Mouse (Mus musculus) thymus, postnatal 0 days (tissue): ENCODE measurements around the gene Fbxo39. TPM values are rescaled to one million over a fixed set of nuclear protein-coding genes. Genes with fewer than 3 reads are reported as not detected.

ENCODE experiments used
- DNase-seq: peaks from one replicate; pipeline ENCODE4 v3.0.0-alpha.2; 2015; ENCODE audit warnings: low spot score
- polyA plus RNA-seq: library from polyadenylated mRNA; unstranded; fragments of >200 nt; fragmentation: Nextera tagmentation; extraction: Ambion mirVana; gene quantifications from 2 replicates; pipeline ENCODE4 v1.2.1, GENCODE M21; 2015

Fbxo39 gene
- polyA plus RNA-seq = 0.16 TPM in 1 of 2 replicates, not detected in the other

DNA sequence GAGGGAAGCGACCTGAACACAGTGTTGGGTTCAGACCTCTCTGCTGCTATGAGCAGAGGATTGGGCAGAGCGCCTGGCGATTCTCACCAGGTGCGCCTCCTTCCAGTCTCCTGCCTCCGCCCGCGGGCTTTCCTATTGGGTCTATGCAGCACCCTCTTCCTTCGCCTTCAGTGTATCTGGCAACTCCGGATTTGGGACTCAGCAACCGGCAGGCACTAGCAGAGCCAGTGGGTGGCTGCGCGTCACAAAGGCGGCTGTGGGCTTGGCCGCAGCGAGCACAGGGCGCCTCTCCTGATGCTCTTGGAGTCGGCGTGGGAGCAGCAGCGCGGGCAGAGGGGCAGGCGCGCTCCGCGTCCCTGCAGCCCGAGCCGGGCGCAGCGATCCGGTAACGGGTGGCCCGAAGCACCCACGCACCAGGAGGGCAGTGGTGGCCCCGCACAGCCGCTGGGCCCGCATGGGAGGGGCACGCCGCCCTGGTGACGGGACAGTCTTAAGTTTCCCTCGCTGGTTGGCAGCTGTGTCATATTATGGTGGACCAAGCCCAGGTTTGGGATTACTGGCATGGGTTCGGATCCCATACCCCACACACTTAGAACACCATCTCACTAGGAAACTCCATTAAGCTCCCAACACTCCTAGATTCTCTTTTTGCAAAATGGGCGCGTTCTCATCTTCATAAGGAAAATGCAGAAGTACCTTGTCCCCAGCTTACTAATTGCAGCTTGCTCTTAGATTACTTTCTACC is at the start of gene Fbxo39:
Gene Fbxo39 (plus strand): TSS at position 294 of the 745 bp plus-strand sequence.
- DNase-seq = no peak

DNA sequence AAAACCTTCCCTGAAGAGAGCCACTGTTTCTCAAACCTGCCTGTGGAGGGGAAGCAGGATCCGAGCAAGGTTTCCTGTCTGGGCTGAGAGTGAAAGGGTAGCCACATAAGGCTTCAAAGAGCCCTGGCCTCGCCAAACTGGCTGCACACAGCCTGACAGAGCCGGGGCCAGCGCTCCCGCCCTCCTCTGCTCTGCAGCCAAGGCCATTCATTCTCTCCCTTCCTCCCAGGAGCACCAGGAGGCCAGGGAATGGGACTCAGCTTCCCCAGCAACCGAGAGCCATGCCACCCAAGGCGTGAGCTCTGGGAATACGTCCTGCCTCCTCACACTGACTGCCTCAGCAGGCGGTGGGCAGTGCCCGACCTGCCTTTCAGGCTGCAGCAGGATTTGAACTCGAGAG is 48.8 kb upstream of the Fbxo39 start:
- no peak for DNase-seq

DNA sequence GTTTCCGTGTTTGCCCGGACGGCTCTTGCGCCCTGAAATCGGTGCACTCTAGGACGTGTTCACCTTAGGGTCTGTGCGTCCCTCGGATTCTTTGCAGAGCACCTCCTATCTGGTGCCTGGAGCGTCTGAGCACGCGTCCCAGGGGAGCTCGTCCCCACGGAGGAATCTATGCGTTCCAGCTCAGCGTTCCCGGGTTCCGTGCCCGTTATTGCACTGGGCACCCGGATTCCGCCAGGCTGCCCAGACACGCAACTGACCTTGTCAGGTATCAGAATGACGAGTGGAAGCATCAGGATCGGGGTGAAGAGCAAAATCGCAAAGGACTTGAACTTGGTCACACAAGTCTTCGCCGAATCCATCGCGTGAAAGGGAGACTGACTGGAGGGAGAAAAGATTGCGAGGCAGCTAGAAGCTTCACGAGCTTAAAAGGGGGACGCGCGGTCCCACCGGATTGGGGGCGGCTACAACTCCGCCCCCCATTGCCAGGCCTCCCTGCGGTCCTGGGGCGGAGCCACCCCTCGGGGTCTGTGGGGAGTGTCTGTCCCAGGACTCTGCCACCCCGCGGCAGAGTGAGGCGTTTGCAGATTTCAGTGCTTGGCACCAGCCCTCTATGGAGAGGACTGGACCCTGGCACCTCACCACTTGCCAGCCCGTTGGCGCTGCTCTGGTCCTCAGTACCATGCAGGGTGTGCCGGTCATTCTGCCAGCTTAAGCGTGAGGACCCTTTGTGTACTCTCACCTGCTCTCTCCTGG is 47.9 kb upstream of the Fbxo39 start:
- DNase-seq = peak; percentile 68

DNA sequence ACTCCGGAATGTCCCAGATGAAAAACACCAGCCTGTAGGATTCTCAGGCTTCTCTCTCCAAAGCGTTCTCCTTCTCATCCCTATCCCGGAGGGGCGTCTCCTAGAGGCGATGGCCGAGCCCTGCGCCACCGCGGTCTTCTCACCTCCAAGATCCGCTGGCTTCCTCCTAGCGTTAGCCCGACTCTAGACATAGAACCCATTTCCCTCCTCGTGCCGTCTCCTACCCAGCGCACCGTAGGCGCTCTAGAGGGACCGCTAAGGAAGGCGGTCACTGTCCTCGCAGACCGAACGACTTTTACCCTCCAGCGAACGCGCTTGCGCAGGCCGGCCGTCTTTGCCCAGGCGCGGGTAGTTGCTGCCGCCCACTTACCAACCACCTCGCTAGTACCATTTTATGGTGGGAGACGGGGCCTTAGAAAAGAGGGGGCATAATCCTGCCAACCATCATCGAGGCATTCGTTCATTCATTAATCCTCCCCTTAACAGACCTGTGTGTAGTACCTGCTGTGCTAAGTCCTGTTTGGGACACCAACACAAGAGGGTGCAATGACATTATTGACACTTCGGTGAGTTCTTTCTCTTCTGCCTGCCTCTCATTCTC is 47.2 kb upstream of the Fbxo39 start, which contains the start of gene Slc13a5:
Gene Slc13a5 (minus strand): TSS at position 263 of the 601 bp plus-strand sequence.
- DNase-seq = no peak

DNA sequence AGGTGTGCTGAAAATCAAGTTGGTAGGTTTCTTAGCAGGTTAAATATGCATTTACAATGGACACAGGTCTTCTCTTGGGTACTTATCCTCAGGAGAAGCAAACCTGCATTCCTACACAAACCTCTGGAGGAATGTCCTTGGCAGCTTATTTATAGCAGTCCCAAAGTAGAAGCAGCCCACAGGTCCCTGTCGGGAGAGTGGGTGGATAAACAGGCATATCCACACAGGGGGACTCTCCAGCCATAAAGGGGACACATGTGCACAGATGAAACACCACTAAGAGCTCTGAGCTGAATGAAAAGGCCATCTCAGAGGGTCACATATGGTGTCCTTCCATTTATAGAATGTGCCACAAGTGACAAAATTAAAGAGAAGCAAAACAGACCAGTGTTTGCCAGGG is 42.5 kb upstream of the Fbxo39 start:
- DNase-seq = no peak

DNA sequence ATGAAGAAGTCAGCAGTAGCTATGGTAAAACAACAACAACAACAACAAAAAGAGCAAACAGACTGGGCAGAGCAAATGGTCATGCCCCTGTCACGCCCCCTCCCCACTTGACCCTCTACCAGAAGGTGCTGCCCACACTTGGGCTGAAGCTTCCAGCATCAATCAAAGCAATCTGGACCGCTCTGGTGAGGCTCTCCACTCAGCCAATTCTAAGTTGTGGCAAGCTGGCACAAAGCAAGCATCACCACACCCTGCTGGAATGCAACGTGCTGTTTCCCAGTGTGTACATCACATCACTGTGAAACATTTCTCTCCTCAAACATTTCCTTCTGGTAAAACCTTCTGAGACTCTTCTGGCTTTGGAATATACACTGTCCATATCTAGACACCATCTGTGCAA is 40.9 kb upstream of the Fbxo39 start:
- DNase-seq = no peak

DNA sequence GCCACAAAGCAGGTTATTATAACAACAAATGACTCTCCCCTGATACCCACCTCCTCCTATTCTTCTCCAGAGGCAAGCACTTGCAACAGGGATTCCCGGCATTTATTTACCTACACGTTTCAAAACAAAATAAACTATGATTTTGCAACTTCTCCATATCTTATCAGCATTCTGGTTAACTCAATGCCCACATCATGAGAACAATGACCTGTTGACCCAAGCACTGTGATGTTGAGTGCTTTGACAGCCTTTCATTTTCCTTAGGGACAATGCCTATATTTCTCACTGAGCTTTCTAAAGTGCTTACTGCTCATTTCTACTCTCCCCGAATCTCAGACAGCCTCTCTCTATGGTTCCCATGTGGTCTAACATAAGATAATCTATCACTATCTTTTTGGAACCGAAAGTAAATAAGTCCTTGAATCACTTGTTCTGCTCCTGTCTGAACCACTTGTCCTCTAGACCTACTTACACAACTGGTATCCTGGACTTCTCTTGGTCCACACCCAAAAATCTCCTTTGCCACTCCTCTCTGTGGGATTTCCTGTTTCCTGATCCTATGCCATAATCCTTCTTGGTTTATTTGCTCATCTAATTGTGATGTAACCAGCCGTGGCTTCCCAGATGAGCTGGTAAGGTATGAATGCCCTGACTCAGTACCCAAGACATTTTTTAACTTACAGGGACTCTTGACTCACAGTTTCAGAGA is 32.9 kb upstream of the Fbxo39 start:
- no peak for DNase-seq

DNA sequence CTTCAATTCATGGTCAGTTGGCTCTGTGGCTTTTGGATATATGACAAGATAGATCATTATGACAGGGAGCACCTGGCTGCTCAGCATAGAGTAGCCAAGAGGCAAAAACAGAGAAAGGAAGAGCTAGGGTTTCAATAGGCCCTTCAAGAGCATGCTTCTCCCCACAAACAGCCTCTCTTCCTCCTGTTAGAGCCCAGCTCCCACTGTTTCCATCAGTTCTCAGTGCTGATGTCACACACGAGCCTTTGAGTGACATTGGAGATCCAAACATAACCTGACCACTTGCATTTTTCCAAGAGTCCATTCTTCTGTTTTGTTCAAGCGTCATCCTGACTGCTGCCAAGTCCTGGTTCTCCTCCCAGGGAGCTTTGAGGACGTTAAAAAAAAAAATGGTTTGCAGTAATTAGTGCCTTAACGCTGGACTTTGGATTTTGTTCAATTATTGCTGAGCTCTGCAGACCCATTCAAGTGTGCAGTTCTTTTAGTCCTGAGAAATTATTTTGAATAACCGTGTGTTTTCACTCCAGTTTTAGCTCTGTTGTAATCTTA is 32.3 kb upstream of the Fbxo39 start:
- DNase-seq = no peak

DNA sequence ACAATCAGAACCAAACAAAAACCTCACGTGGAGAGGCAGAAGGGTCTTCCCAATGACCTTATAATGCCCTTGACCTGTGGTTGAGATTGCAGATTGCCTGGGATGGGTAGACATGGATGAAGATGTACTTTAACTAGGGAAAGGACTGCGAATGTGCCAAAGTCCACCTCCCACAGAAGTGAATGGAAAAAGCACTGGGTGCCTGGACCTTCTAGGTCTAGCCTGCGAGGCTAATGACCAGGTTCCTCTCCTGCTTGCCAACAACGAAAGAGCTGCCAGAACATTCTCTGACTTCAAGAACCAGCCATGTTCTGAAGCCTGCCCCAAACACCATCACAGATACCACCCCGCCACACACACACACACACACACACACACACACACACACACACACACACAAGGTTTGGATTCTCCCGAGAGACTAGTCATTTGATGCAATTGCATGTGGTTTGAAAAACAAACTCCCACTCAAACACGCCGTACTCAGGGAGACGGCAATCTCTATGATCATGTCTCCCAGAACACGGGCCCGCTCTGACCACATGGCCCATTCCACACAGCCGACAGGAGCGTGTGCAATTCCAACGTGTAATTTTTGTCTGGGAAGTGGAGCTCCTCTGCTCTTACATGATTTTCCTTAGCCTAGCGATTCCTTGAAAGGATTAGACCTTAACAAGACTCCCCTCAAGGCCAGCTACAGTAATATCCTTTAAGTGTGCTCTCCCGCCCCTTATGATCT is 30.6 kb upstream of the Fbxo39 start:
- DNase-seq = no peak

DNA sequence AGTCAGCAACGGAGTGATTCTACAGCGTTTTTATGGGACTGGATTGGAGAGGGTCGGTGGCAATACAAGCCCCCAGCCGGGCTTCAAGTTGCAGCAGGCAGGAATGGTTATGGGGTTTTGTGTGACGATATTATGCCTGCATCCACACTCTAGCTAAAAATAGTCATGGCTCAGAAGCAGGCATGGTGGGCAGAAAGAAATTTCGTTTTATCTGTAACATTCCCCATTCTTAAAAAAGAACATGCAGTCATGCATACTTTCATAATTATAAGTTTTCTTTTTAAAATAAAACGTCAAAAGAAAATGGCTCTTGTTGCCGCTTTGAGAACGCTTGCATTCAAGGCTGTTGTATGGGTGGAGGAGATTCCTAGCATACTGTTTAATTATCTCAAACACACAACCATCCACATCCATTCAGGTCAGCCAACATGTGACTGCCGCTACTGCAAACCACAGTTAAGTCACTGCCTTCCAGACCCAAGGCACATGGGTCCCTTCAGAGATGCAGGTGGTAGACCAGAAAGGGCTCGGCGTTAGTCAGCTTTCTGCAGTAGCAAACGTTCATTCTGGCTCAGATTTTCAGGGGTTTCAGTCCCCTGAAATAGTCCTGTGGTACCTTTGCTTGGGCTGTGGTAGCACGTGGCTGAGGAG is 29.6 kb upstream of the Fbxo39 start:
- no peak for DNase-seq

DNA sequence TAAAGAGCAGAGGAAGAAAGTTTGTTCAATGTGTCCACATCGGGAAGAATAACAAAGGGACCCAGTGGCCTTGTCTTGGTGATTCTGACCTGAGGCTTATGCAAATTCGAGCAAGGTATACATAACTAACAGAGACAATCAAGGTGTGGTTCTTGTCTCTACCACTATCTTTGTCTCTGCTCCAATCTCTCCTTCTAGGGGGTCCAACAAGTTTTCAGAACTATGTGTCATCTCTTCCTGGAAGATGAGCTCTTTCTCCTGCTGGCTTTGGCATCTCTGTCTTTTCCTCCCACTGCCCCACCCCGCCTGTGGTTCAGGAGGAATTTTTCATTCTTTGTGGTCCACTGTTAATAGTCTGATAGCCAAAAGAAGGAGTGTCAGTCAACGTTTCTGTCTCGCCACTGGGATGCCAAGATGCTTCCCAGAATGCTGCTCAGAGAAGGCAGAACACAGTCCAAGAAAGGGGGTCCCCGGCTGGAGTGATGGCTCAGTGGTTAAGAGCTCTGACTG is 28.2 kb upstream of the Fbxo39 start:
- no peak for DNase-seq

DNA sequence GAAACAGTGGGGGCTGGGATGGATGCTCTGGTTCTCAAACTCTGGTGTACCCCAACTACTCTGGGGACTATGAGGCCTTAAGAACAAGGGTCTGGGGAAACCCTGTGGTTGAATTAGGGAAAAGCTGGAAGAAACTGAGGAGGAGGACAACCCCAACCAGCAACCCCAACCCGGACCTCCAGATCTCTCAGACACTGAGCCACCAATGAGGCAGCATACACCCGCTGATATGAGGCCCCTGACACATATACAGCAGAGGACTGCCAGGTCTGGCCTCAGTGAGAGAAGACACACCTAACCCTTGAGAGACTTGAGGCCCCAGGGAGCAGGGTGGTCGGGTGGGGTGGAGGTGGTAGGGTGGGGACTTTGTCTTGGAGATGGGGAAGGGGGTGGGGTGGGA is 27.6 kb upstream of the Fbxo39 start:
- no peak for DNase-seq

DNA sequence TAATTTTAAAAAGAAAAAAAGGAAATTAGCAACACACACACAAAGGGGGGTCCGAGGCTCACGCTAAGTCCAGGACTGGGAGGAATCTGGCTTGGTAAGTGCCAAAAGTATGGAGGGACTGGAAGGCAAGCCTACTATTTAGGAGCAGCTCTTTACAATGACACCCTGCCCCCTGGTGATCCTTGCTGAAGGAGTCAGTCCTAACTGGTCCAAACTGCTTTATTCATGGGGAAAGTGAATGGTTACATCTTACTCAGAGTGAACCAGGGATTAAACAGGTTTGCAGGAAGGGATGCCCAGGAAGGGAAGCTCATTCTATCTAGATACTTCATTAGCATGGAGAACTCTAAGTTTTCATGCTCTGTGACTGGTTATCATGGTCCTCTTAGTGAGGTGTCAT is 27.1 kb upstream of the Fbxo39 start:
- DNase-seq = no peak

DNA sequence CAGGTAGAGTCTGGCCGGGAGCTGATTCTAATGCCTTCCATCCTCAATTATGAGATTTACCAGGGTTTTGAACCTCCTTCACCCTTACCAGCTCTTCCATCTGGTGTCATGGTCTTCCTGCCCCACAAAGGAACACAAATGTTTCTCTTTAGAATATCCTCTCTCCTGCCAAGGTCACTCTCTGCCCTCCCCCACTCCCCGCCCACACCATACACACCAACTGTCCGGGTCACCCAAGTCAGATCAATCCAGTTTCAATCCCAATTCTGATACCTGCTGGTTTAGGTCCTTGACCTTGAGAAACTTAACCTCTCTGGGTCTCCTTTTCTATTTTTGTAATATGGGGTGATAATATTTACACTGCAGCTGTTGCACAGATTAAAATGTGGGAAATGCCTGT is 26.7 kb upstream of the Fbxo39 start:
- DNase-seq = no peak

DNA sequence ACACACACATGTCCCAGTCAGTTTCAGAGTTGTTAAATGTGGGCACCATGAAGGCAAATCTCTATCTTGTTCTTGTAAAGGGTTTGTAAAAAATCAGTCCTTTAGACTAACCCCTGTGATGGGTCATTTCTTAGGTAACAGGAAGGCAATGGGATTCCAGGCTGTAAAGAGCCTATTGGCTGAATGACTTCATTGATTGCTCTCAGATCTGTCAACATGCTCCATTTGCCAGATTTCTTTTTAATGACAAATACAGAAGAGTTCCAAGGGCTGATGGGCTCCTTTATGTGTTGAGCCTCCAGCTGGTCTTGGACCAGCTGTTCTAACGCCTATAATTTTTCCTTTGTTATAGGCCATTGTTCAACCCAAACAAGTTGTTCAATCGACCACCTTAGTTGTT is 21.1 kb upstream of the Fbxo39 start:
- no peak for DNase-seq

DNA sequence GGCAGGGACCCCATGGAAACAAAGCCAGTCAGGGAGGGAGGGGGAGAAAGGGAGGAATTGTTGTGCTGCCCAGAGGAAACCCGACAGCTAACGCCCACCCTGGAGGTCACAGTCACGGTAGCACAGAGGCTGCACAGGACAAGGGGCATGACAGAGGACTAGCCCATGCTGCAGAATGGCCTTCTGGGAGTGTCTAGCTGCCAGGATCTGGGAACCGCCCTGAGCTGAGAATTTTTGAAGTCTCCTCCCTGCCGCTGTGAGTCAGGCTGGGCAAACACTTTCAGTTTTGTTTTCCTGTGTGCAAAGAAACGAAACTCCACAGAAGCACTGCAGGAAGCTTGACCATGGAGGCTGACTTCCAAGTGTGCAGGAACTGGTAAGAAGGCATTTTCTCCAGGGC is 12.9 kb upstream of the Fbxo39 start, which contains the start of gene Xaf1:
Gene Xaf1 (plus strand): TSS at position 296 of the 400 bp plus-strand sequence.
- peak; percentile 48 for DNase-seq

DNA sequence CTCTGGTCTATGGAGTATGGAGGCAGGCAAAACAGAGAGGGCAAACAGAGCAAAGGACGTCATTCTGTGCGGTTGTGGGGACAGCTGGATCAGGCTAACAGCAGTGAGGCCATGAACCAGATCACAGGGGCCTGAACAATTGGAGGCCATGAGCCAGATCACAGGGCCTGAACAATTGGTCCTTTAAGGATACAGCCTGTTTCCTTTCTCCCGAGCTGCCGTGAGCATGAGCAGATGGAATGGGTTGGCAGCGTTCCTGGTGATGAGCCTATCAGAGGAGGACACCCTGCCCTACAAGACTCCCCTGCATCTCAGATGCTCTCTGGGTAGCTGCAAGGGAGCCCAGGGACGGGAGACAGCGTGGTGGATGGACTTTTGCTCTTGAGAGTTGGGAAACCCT is 12.0 kb upstream of the Fbxo39 start:
- no peak for DNase-seq

DNA sequence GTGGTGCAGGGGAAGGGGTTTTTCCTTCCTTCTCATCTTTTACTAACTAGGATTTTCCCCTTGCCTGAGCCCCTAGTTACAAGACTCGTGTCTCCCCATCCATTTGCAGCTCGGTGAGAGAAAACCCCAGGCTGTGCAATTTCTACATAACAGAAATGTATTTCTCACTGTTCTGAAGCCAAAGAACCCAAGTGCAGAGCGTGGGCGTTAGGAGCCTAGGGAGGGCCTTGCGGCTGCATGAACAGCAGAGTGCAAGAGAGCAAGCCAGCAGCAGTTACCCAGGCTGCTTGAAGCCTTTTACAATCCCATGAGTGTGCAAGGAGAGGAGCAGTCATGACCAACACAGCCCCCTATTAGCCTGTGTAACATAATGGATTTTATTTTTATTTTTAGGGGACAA is 6.8 kb upstream of the Fbxo39 start:
- no peak for DNase-seq

DNA sequence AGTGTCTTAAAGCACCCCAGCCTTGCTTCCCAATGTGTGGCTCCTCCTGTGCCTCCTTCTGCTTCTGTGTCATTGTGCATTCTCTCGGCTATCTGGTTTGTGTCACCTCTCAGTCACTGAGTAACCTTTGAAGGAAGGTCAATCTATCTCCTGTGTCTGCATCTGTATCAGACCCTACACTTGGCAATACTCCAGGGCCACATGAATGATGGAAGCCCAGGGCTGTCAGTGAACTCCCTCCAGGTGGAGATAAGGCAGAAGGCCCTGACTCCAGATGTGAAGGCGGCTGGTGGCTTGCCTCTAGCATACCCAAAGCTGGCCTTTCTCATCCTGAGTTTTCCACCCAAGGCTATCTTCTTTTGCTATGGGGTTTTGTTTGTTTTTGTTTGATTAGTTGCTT is 5.3 kb upstream of the Fbxo39 start:
- no peak for DNase-seq

DNA sequence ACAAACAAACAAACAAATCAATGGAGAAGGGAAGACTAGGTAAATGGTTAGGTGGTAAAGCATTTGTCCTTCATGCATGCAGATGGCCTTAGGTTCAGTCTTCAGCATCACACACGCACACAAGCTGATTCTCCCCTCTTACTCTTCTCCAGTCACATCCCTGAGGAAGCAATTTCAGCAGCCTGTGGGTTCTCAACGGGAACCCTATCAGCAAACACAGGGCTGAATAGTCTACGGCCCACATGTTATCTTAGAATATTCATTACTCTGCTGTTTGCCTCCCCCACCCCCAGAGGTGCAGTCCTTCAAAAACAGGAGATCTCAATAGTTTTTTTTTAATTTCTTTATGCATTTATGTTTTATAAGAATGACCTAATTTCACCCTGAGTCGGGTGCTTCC is 3.8 kb upstream of the Fbxo39 start:
- DNase-seq = no peak
